Comparison of ENCODE assay signal across 8 mouse cellular contexts in the genomic region with DNA sequence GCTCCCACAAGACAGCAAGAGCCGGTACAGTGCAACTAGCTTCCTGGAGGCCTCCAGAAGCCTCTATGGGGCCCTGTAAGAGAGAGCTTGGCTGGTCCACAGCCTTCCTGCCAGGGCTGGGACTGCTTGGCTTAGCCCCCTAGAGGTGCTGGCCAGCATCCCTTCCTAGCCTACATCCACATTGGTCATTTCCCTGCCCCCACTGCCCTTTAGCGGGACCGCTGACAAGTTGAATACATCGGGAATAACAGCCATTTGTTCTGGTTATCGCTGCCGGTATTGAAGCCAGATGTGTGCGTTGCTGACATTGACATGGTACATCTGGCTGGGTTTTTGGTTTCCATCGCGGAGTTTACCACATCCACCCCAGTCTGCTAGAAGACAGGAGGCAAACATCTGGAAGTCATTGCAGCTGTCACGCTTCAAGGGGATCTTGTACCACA.
DNase-seq lines count a peak whose midpoint lies in the region; ATAC-seq and TF ChIP-seq lines count a peak whose summit lies in the region.

No protein-coding gene starts in this region.

- no peak overlapping the region for H3K9ac ChIP-seq in forebrain, embryonic 15.5 days (replicated peaks)
- H3K9ac ChIP-seq in limb, embryonic 14.5 days (ENCODE audit: low read depth, low read length, severe bottlenecking), result no peak overlapping the region

- no peaks in the 10 kb centered on the region for H3K27me3 ChIP-seq in forebrain, embryonic 10.5 days (ENCODE audit: poor library complexity, severe bottlenecking)
- no peaks in the 10 kb centered on the region for H3K27me3 ChIP-seq in forebrain, embryonic 15.5 days
- H3K27me3 ChIP-seq in limb, embryonic 14.5 days (ENCODE audit: control insufficient read depth, insufficient read depth, low read length), result no peaks in the 10 kb centered on the region

- peak overlapping the region; percentile 63 for H3K27ac ChIP-seq in forebrain, embryonic 10.5 days
- H3K27ac ChIP-seq in forebrain, embryonic 15.5 days (replicated peaks), result no peak overlapping the region
- H3K27ac ChIP-seq in limb, embryonic 14.5 days (replicated peaks; ENCODE audit: low read depth, low read length), result peak overlapping the region; percentile 63

- peak; percentile 70 for DNase-seq in forebrain, embryonic 10.5 days (ENCODE audit: extremely low spot score, low spot score)
- peak; percentile 79 for DNase-seq in embryo, embryonic 11.5 days (ENCODE audit: low read depth, low spot score)
- DNase-seq in heart, postnatal 14 days, result peak; percentile 69 to 73
- DNase-seq in limb, embryonic 14.5 days (ENCODE audit: low spot score), result peak; percentile 93
- no peak for DNase-seq in adrenal gland, postnatal 4 days (ENCODE audit: low spot score in 2 of 2)
- no peak for DNase-seq in frontal cortex, postnatal 10 days (ENCODE audit: low spot score in 2 of 2)

- no peak for TF ChIP-seq POLR2A in limb, embryonic 14.5 days (IDR thresholded peaks at IDR 0.05; ENCODE audit: borderline replicate concordance, extremely low read depth, insufficient read depth, insufficient read length)

- peaks cover 6% of the 10 kb centered on the region; the same call in 1 of the 2 replicates for H3K9me3 ChIP-seq in forebrain, embryonic 10.5 days
- no peaks in the 10 kb centered on the region for H3K9me3 ChIP-seq in forebrain, embryonic 15.5 days
- no peaks in the 10 kb centered on the region for H3K9me3 ChIP-seq in limb, embryonic 14.5 days (ENCODE audit: control insufficient read depth, low read length)

- ATAC-seq in forebrain, embryonic 15.5 days (replicated peaks), result no peak
- ATAC-seq in limb, embryonic 14.5 days (ENCODE audit: low FRiP score, low read depth), result peak; percentile 91
- no peak for ATAC-seq in frontal cortex, adult (ENCODE audit: low TSS enrichment)

- H3K36me3 ChIP-seq in forebrain, embryonic 10.5 days (replicated peaks), result no peaks in the 10 kb centered on the region
- no peaks in the 10 kb centered on the region for H3K36me3 ChIP-seq in forebrain, embryonic 15.5 days
- no peaks in the 10 kb centered on the region for H3K36me3 ChIP-seq in limb, embryonic 14.5 days (ENCODE audit: control insufficient read depth, insufficient read depth, low read length)

- no peak overlapping the region for H3K4me2 ChIP-seq in forebrain, embryonic 15.5 days (replicated peaks)
- H3K4me2 ChIP-seq in limb, embryonic 14.5 days (replicated peaks; ENCODE audit: low read depth, low read length, severe bottlenecking), result peak overlapping the region; percentile 34

- 73% methylated on average over 10 of the region's 10 CpGs for WGBS in forebrain, embryonic 10.5 days
- 87% methylated on average over 10 of the region's 10 CpGs for WGBS in forebrain, embryonic 15.5 days
- WGBS in limb, embryonic 14.5 days, result 13% methylated on average over 10 of the region's 10 CpGs

- H3K4me1 ChIP-seq in forebrain, embryonic 10.5 days, result peaks cover 12% of the 10 kb centered on the region
- H3K4me1 ChIP-seq in forebrain, embryonic 15.5 days, result no peaks in the 10 kb centered on the region
- peaks cover 11% of the 10 kb centered on the region for H3K4me1 ChIP-seq in limb, embryonic 14.5 days (ENCODE audit: control insufficient read depth, insufficient read depth, low read length)

- intact Hi-C loops in heart, postnatal 14 days (cut with DNase I), result no loop called here

- no peak overlapping the region; the same call in 1 of the 2 replicates for H3K4me3 ChIP-seq in forebrain, embryonic 10.5 days
- no peak overlapping the region for H3K4me3 ChIP-seq in forebrain, embryonic 15.5 days
- no peak overlapping the region for H3K4me3 ChIP-seq in limb, embryonic 14.5 days (replicated peaks; ENCODE audit: low read length)

Comparison
In these comparisons a context has a peak if more than half of its experiments do, and no peak if none do; other contexts are left out.
1. DNase-seq: peak in forebrain, embryonic 10.5 days (single experiment), embryo, embryonic 11.5 days (single experiment), heart, postnatal 14 days (2 of 2) and limb, embryonic 14.5 days (single experiment); none in adrenal gland, postnatal 4 days (0 of 2) and frontal cortex, postnatal 10 days (0 of 2).